Mouse (Mus musculus): ENCODE data around the gene Fgfr2.

The Fgfr2 gene

DNA sequence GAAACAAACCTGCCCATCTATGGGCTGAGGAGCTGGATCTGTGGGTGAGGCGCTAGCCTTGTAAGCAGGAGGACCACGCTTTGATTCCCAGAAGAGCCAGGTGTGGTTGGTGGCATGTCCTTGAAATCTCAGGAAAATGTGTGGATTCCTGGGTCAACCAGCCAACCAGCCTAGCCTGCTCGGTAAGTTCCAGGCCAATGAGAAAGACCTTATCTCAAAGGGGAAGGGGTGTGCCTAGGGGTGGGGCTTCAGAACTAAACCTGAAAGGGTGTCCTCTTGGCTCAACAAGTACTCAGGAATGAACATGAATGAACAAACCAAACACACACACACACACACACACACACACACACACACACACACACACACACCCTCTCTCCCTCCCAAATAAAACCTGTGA is 81.4 kb downstream of the Fgfr2 start:
- DNase-seq (ENCODE audit: low read depth, low spot score) = no peak

DNA sequence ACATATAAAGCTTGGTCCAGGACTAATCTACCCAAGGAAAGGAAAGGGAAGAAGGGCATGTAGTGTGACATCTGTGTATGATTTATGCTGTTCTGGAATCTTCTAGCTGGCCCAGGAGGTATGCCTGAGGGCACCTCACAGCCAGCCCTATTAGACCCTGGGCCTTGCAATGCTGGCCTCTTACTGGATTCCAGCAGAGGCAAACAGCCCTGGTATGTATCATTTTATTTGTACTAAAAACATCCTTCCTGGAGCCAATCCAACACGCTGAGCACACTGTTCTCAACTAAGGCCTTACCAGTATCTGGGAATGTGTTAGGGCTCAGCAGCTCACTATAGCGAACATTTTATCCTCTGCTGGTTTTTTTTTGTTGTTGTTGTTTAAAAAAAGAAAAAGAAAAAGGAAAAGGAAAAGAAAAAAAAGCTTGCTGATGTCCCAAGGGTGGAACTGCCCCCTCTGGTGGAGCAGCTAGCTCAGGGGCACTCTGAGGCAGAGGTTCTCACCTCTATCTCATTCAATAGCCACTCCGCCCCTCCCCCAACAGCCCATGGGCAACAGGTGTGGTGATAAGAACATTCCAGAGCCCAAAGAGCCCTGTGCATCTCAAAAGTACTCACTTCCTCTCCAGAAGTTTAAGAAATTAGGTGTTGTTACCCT is 82.3 kb downstream of the Fgfr2 start:
- DNase-seq (ENCODE audit: low read depth, low spot score) = peak; percentile 68

DNA sequence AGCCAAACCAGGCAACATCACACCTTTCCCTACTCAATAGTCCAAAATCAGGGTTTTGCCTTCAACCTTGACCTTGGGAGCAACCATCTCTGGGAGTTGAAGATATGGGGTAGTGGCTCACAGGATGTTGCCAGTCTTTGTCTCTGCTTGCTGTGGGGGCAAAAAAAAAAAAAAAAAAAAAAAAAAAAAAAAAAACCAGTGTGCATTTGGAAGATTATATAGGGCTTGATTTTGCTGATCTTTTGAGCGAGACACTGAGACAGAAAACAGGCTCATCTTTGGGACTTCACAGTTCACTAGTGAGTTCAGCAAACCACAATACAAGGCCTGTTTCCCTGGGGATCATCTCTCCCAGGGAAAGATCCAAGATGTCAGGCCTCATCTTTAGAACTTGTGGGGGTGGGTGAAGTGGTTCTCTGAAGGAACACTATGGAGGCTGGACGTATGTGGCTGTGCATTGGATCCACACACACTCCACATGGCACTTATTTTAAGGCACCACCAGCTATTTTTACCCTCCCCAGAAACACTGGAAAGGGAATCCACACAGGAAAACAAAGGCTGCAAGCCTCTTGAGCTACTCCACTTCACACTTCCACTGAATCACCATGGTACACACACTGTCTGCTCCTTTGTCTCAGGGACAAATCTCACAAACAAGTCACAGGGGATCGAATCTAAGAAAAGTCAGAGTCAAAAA is 83.4 kb downstream of the Fgfr2 start:
- no peak for DNase-seq (ENCODE audit: low read depth, low spot score)

DNA sequence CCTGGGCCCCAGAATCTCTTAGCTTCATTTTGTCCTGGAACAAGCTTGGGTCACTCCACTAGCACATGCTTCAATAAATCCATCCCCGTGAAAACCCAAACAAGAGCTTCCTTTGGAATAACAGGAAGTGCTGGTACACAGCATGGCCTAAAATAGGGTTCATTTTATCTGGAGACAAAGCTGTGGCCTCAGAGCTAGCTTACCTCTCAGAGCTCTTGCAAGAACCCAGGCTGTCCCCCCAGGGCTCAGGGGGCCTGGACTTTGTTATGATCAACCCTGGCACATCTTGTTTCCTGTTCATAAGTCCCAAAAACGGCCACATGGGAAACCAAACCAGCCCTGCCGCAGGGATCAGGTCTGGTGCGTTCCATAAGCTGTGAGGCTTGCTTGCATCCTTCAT is 85.5 kb downstream of the Fgfr2 start:
- no peak for DNase-seq (ENCODE audit: low read depth, low spot score)

DNA sequence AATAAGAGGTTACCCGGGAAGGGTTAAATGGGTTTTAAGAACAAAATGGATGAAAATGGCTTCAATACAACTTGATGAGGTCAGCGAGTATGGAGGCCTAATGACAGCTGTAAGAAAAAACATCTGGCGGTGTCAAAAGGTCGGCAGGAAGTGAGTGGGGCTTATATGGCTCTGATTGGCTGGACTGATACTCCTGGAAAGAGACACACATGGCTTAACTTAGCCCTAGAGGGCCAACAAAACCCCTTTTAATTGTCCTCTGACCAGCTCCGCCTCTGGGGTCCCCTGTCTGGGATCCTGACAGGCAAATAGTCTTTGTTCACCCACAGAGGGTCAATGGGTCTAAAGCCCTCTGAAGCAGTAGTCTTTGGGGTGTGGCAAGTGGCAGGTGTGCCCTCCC is 85.9 kb downstream of the Fgfr2 start:
- DNase-seq (ENCODE audit: low read depth, low spot score) = peak; percentile 60

DNA sequence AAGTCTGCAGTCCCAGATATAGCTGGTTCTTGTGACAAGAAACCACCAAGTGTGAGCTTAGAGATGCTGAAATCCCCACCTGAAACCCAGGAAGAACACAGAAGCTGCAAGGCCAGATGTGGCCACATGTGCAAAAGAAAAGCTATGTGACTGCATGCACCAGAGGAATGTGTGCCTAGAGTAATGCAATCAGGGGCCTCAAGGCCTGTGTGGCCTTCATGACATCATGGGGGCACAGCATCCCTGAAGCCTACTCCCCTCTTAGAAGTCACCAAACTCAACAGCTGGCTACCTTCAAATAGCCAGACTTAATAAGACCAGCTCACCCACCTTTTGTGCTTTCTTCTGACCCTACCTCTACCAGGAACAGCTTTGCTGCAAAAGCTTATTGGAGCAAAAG is 87.2 kb downstream of the Fgfr2 start:
- no peak for DNase-seq (ENCODE audit: low read depth, low spot score)

DNA sequence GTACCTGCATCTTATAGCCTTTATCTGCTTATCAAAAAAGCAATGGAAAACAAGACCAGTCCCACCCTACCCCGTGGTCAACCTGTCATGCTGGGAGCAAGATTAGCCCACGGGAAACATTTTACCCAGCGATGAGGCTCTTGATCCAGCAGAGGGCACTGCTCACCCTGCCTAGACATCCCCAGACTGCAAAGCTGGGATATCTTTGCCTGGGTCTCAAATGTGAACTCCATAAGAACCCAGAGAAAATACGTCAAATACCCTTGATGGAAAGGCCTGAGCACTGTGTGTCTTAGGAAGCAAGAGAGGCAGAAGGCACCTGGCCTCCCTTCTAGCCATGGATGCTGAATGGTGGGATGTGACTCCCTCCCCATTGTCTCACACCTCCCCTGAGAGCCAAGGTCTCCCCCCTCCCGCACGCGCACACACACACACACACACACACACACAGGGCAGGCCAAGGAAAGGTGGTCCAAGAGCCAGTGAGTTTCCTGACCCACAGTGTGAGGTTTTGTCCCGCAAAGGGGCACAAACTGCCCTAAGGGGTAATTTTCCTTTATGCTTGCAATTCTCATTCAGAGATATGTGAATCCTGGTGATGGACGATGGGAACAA is 90.5 kb downstream of the Fgfr2 start:
- DNase-seq (ENCODE audit: low read depth, low spot score) = peak; percentile 72

DNA sequence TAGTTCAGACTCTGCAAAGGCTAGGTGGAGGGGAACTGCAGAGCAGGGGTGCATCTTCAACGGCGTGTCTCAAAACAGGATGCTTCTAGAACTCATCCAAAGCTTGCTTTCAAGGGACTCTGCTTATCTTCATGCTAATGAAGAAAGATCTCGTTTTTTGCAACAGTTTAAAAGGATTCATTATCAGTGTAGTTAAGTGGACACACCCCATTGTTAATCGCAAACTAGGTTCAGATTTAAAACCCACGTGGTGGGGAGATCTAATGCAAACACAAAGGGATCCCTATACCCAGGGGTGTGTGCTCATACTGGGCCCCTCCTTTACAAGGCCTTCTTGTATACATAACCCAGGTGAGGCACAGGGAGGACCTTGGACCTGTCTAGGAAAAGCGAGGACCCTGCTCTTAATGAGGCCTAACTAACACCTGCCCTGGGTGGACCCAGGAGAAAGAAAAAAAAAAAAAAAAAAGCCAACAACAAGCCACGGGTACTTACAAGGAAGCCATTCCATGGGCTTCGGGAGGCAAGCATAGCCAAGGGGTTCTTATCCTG is 93.6 kb downstream of the Fgfr2 start:
- DNase-seq (ENCODE audit: low read depth, low spot score) = no peak

DNA sequence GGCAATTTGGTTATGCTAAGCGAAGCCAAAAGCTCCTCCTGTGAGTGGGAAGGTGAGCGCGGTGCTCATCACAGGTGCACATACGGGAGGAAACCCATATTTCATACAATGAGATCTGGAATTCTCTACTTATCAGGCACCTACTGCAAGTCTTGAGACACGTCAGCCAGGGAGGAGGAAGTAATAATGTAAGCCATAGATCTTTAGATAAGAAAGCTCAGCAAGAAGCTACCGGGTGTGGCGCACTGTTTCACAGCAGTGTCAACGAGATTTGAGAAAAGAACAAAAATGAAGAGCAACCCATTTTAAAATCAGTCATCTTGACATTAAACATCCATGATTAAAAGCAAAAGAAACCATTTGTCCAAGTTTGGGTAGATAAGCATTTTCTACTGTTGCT is 94.1 kb downstream of the Fgfr2 start:
- DNase-seq (ENCODE audit: low read depth, low spot score) = no peak

DNA sequence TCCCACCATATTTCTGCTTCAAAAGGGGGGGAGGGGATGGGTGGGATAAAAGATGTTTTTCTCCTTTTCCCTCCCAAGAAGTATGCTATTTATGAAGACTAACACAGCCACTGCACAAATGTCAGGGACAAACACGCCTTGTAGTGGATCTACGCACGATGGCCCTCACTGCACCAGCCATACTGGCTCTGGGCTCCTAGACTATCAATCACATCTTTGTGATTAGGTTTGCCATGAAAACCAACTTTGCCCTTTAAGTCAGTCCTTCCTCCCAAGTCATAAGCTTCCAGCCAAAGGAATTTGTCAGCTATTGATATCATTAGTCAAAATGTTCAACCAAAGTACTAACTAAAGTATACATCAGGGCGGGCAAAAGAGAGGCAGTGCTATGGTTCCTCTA is 95.2 kb downstream of the Fgfr2 start:
- no peak for DNase-seq (ENCODE audit: low read depth, low spot score)

DNA sequence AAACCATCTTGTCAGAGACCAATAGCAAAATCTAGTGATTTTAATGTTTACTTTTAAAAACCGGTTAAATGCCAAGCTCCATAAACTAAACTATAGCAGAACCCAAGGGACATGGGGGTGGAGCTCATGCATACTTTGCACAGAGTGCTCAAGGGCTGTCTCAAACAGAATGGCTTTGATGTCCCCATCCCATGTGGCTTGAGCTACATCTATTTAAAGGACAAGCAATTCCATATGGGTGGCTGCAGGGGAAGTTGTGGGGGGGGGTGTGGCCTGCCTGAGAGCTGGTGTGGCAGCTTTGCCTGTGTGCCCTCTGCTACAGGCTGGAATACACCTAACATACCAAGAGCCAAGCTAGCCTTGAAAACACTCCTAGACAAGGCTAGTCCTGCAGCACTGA is 98.5 kb downstream of the Fgfr2 start:
- DNase-seq (ENCODE audit: low read depth, low spot score) = no peak

DNA sequence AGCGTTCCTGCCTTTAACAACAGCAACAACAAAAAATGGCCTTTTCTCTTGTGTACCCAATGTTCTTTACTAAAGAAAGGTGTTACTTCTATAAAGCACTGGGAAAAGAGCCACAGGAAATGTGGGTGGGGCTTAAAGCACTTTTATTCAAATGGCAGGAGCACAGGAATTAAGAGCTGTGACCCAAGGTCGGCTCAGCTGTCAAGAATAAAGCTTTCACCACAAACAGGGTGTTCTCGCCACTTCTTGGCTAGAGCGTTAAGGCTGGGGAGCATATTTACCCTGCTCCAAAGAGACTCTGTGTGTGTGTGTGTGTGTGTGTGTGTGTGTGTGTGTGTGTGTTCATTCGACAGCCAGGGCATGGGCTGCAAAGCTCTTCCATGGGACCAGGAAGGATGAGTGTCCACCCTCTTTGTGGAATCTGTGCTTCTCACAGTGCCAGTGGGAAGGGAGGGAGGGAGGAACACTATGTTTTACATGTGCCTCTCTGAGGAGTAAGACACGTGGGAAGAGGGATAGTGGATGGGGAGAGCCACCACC is 103.6 kb downstream of the Fgfr2 start:
- DNase-seq (ENCODE audit: low read depth, low spot score) = no peak

DNA sequence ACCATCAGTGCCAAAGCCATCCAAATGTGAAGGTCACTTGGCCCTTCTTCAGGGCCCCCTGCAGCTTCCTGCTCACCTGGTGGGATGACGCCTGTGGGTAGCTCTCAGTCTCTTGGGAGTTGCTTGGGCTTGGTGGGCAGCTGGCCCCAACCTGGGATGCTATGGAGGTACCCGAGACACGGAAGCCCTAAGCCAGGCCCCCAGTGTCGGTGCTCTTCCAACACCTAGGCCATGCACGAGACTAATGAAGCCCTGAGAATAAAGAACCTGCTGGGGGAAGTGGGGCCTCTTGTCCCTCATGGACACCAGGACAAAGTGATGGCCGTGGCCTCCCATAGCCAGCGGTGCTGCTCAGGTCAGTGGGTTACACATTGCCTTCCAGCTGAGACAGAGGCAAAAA is 104.2 kb downstream of the Fgfr2 start:
- no peak for DNase-seq (ENCODE audit: low read depth, low spot score)

DNA sequence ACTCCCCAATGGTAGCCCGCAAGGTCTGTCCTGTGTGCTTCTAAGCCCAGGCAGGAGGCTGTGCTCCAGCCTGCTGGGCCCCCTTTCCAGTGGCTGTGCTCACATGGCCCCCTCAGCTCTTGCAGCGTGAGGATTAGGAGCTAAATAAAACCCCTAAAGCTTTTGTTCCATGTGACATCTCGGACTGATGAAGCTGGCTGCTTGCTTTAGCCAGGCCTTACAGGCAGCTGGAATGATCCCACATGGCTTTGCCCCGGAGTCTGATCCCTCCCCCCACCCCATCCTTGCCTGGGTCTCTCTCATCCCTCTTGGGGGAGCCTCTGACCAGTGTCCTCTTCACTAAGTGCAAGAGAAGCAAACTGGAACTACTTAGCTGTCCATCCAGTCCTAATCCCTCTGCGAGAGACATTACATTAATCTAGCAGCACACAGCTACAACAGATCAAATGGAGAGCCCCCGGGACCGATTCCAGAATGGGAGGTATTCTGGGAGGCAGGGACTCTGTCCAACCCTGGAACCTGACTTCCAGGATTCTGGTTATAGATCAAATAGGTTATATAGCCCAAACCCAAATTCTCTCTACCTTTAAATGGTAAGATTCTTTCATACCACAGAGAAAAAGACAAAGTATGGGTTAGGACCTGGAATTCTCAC is 107.6 kb downstream of the Fgfr2 start:
- DNase-seq (ENCODE audit: low read depth, low spot score) = no peak

DNA sequence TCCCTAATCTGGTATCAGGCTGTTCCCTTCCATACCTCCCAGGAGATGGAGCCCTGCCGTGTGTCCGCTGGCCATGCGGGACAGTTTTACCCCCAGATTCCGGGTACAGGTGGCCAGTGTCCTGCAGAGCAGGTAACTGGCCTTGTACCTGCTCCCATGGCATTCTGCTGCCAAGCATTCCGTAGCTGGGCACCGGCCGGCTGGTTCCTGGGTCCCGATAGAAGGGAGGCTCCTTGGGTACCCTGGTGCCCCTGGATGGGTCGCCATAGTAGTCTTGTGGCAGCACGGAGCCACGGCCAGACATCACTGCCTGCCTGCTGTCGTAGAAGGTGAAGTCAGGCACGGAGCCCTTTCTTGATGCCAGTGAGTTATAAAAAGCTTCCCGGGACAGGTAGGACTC is 108.5 kb downstream of the Fgfr2 start:
- no peak for DNase-seq (ENCODE audit: low read depth, low spot score)

DNA sequence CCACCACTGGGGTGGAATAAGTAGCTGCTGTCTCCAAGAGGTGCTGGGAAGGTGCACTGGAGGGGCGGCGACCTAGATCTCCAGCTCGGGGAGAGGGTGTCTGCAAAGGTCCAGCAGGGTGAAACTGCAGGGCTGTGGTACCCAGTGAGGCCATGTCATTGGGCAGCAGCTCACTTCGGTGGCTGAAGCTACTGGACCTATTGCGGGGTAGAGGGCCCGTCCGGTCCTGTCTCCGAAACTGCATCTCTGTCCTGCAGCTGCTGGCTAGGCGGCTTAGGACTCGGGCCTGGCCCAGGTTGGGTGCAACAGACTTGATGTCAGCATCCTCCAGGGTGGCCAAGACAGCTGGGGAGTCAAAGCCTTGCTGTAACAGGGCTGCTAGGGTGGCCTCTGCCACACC is 109.2 kb downstream of the Fgfr2 start:
- DNase-seq (ENCODE audit: low read depth, low spot score) = no peak

DNA sequence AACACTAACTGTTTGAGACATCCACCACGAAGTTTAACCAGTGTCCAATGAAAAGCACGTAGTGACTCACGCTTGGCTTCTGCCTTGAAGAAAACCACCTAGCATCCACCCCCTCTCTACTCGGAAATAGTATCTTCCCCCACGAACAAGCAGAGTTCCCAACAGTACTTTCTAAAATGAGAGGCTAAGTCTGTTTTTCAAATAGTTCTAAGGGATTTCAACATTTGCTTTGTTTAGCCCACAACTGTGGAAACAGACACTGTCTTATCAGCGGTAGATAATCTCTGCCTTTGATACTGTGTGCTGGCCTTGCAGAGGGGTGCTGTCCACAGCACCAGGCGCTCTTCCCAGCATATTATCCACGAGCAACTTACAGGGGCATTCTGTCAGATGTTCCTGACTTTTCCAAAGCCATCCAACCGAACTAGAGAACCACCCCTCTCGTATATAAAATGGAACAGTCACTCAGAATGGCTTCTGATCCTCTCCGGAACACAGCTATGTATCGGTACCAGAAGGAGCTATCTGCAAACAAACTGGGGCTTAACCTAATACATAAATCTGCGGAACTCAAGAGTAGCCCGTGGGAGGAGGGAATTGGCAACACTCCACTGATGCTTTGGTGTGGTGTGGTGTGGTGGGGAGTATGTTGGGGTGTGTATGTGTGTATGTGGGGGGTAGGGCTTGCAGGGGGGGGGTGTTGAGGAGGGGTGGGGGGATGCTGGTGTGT is 110.3 kb downstream of the Fgfr2 start:
- DNase-seq (ENCODE audit: low read depth, low spot score) = peak; percentile 56

DNA sequence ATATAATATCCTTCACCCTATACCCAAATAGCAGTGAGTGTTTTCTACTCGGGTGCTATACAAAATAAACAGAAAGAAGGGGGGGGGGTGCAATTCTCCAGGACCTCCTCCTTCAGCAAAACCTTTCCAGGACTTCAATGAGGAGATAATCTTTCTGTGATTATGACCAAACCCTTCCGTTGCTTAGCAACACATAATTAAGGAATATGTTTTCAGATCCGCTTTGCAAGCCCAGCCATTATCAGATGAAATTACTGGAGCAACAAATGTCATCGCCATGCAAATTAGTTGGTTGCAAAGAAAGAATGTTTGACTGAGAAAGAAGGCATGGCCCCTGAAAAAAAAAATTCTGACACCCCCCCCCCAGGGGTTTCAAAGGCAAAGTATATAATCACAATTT is 111.5 kb downstream of the Fgfr2 start:
- DNase-seq (ENCODE audit: low read depth, low spot score) = no peak

DNA sequence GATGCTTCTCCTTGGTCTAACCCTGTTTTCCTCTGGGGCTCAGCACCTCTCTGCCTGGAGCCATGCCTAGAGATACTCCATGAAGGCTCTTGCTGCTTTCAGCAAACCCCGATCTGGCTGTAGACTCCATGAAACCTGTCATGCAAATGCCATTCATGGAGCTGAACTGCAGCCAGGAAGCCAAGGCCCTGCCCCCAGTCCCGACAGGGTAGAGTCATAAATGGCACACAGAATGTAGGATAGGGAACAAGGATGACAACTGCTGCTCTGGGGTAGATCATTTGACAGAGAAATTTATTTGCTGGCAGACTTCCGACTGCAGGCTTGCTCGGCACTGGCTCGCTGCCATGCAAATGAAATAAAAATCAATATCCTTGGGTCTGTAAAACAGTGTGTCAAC is 112.0 kb downstream of the Fgfr2 start:
- DNase-seq (ENCODE audit: low read depth, low spot score) = peak; percentile 49

DNA sequence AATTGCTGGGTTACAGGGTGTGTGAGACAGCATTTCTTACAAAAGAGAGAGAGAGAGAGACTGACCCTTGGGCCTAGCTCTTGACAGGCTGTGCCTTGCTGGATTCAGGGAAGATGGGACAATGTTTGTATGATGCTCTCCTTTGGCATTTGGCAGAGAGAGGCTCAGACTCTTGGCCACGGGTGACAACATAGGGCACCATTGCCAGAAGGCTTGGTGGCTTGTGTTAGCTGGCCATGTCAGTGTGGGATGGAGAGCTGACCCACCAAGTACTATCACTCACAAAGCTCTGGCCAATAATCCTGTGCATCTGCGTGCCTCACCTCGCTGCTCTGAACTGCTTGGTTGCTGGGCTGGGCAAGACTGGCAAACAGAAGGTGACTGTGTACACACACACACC is 112.7 kb downstream of the Fgfr2 start:
- DNase-seq (ENCODE audit: low read depth, low spot score) = no peak

DNA sequence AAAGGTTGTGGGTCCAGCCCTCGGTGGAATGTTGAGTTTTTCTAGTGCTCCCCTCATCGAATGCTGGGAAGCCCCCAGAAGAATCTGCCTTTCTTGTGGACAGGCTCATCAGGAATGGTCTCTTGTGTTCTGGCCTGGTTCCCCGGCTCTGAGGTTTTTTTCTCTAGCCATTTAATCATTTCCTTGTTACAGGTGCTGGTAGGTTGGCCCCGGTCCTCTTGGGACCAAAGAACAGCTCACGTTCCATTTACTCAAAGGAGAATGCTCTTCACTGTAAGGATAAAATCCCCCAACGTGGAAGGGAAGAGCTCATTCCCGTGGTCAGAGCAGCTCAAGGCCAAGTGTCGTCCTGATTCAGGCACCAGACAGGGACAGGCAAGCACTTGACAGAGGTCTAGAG is 113.5 kb downstream of the Fgfr2 start:
- no peak for DNase-seq (ENCODE audit: low read depth, low spot score)
